Mouse (Mus musculus) embryonic facial prominence, embryonic 14.5 days (tissue): ENCODE measurements around the gene 1700020D05Rik. TPM values are rescaled to one million over a fixed set of nuclear protein-coding genes. Genes with fewer than 3 reads are reported as not detected.

Source experiments
- ATAC-seq: fragments of 200-750 bp; cut with Nextera tagmentation; 2 replicates; pipeline ENCODE4 v1.8.0; 2017; ENCODE audit warnings: low read depth, moderate number of reproducible peaks, moderate TSS enrichment
- DNase-seq: peaks from one replicate; pipeline ENCODE4 v3.0.0-alpha.2; 2015; ENCODE audit warnings: low spot score
- H3K27ac ChIP-seq: fragments of 300-500 bp; sonication (generic); replicated peaks from 2 replicates; pipeline ENCODE4 v1.5.1; 2014; ENCODE audit warnings: low read depth, mild to moderate bottlenecking, low read length, moderate library complexity
- H3K27me3 ChIP-seq: fragments of 300-500 bp; sonication (generic); replicated peaks from 2 replicates; pipeline ENCODE4 v1.6.1; 2014; ENCODE audit warnings: low read length; ENCODE audit not compliant: control insufficient read depth, insufficient read depth
- H3K36me3 ChIP-seq: fragments of 300-500 bp; sonication (generic); 2 replicates; pipeline ENCODE4 v1.6.1; 2014; ENCODE audit warnings: low read length, mixed read lengths; ENCODE audit not compliant: control insufficient read depth, insufficient read depth
- H3K4me1 ChIP-seq: fragments of 300-500 bp; sonication (generic); 2 replicates; pipeline ENCODE4 v1.6.1; 2014; ENCODE audit warnings: antibody characterized with exemption, low read length; ENCODE audit not compliant: control insufficient read depth, insufficient read depth
- H3K4me2 ChIP-seq: fragments of 300-500 bp; sonication (generic); 2 replicates; pipeline ENCODE4 v1.6.1; 2014; ENCODE audit warnings: low read depth, mild to moderate bottlenecking, low read length, moderate library complexity, mixed read lengths
- H3K4me3 ChIP-seq: fragments of 300-500 bp; sonication (generic); 2 replicates; pipeline ENCODE4 v1.5.1; 2014; ENCODE audit warnings: low read depth, mild to moderate bottlenecking, low read length
- H3K9ac ChIP-seq: fragments of 300-500 bp; sonication (generic); 2 replicates; pipeline ENCODE4 v1.6.1; 2014; ENCODE audit warnings: low read depth, mild to moderate bottlenecking, low read length, moderate library complexity, mixed read lengths
- H3K9me3 ChIP-seq: fragments of 300-500 bp; sonication (generic); 2 replicates; pipeline ENCODE4 v1.6.1; 2016; ENCODE audit warnings: low read length; ENCODE audit not compliant: control insufficient read depth
- WGBS: fragments of 180-500 bp; shearing (Covaris S2); extraction: QIAGEN DNeasy Blood & Tissue Kit; methylation state at CpG from one replicate; pipeline ENCODE4 v1.1.7; 2014; 5-methylcytosine and 5-hydroxymethylcytosine counted together
- polyA plus RNA-seq: library from polyadenylated mRNA; unstranded; fragments of >200 nt; fragmentation: Nextera tagmentation; extraction: Ambion mirVana; gene quantifications from 2 replicates; pipeline ENCODE4 v1.2.1, GENCODE M21; 2014

Gene 1700020D05Rik
- polyA plus RNA-seq, 1 experiment from 2014 or later, result not detected

DNA sequence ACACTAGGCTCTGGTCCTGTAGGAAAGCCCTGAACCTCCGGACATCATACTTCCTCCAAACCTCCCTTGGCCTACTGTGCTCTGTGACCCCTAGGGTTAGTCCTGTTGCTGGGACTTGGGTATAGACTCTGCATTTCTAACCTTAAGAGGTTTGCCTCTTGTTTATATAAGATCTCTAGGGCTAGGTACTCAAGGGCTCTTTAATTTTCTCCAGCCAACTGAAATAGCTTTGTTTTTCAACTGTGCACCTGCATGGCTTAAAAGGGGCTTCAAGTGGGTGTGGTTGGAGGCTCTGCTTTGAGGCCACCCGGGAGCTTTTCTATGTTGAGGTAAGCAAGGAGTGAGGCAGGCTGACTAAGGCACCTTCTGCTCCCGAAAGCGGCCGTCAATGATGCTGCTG, 19.1 kb downstream of the 1700020D05Rik start:
- no peaks in the 10 kb centered on the region for H3K27me3 ChIP-seq
- H3K4me2 ChIP-seq, result no peak overlapping the region
- ATAC-seq (no peak), DNase-seq (no peak)
- peaks cover 70% of the 10 kb centered on the region for H3K36me3 ChIP-seq
- H3K9ac ChIP-seq, result no peak overlapping the region
- no peak overlapping the region for H3K27ac ChIP-seq
- H3K4me3 ChIP-seq, result no peak overlapping the region
- H3K4me1 ChIP-seq, result peaks cover 12% of the 10 kb centered on the region
- no peaks in the 10 kb centered on the region for H3K9me3 ChIP-seq
- 89% methylated on average over 5 of the region's 5 CpGs for WGBS

DNA sequence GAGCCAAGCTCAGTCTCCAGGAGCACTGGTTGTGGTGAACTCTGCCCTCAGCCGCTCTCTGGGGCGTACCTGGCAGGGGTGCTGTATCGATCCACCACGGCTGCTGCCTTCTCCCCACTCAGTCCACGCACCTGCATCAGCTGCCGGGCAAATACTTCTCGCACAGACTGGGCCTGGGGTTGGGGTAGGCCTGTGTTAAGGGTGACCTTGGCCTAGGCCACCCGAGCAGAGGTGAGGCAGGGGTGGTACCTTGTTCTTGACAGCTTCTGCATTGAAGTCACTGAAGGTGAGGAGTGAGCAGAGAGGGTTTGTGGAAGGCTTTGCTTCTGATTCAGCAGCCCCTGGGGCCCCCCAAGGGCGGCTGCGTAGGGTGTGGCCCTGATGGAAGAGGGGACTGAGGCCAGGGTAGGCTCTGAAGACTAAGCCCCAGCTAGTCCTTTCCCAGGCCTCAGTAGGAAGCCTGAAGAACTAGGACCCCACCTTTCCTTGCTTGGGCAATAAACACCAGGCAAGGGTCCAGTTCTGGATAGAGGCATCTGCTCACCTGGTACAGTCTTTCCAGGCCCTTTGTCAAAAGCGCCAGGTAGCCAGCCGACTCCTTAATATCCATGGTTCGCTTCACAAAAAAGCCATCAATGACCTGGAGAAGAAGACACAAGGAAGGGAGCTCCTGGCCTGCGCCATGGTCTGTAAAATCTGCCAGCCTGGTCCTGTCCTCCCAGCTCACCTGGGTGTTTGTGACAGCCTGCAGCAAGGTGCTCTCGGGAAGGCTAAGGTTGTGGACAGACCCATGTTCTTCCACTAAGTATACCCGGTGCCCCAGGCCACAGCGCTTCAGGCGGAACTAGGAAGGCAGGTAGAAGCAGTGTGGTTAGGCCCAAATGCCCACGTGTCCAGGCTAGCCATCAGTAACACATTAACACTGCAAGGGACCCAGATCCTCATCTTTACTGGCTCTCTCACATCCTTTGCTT, 19.9 kb downstream of the 1700020D05Rik start:
- peaks cover 12% of the 10 kb centered on the region for H3K4me1 ChIP-seq
- 90% methylated on average over 19 of the region's 19 CpGs for WGBS
- no peak for DNase-seq
- H3K27ac ChIP-seq, result no peak overlapping the region
- no peak overlapping the region for H3K9ac ChIP-seq
- H3K4me3 ChIP-seq, result no peak overlapping the region
- no peak for ATAC-seq
- peaks cover 78% of the 10 kb centered on the region for H3K36me3 ChIP-seq
- no peak overlapping the region for H3K4me2 ChIP-seq
- no peaks in the 10 kb centered on the region for H3K9me3 ChIP-seq
- H3K27me3 ChIP-seq, result no peaks in the 10 kb centered on the region

DNA sequence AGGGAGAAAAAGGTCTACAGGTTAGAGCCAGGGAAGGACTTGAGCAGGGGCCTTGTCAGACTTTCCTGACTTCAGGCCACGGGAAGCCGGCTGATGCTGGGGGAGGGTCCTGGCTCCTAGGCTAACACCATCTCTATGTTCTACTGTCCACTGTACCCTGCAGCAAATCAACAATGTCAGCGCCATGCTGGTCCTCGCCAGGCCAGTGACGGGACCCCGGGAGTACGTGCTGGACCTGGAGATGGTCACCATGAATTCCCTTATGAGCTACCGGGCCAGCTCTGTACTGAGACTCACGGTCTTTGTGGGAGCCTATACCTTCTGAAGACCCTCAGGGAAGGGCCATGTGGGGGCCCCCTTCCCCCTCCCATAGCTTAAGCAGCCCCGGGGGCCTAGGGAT, 22.2 kb downstream of the 1700020D05Rik start:
- H3K9ac ChIP-seq, result no peak overlapping the region
- H3K4me2 ChIP-seq, result no peak overlapping the region
- H3K27me3 ChIP-seq, result no peaks in the 10 kb centered on the region
- no peak overlapping the region for H3K27ac ChIP-seq
- peaks cover under 1% of the 10 kb centered on the region; the same call in 1 of the 2 replicates for H3K4me1 ChIP-seq
- no peaks in the 10 kb centered on the region for H3K9me3 ChIP-seq
- 90% methylated on average over 10 of the region's 10 CpGs for WGBS
- DNase-seq (no peak), ATAC-seq (no peak)
- H3K4me3 ChIP-seq, result no peak overlapping the region
- H3K36me3 ChIP-seq, result peaks cover 98% of the 10 kb centered on the region

DNA sequence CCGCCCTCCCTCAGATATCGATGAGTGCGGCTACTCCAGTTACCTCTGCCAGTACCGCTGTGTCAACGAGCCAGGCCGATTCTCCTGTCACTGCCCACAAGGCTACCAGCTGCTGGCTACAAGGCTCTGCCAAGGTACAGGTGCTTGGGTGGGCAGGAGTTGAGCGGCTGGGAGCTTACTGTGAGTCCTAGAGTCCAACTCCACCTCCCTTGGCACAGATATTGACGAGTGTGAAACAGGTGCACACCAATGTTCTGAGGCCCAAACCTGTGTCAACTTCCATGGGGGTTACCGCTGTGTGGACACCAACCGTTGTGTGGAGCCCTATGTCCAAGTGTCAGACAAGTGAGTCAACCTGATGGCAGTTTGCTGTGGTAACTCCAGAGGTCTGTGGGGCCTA, 23.6 kb downstream of the 1700020D05Rik start:
- Histone ChIP-seq H3K27ac (no peak overlapping the region), H3K4me2 (no peak overlapping the region), H3K9ac (no peak overlapping the region), H3K9me3 (no peaks in the 10 kb centered on the region), H3K4me3 (no peak overlapping the region), H3K27me3 (no peaks in the 10 kb centered on the region), H3K36me3 (peaks cover 88% of the 10 kb centered on the region), H3K4me1 (peaks cover 6% of the 10 kb centered on the region; the same call in 1 of the 2 replicates)
- WGBS, result 88% methylated on average over 10 of the region's 10 CpGs
- no peak for ATAC-seq
- no peak for DNase-seq

DNA sequence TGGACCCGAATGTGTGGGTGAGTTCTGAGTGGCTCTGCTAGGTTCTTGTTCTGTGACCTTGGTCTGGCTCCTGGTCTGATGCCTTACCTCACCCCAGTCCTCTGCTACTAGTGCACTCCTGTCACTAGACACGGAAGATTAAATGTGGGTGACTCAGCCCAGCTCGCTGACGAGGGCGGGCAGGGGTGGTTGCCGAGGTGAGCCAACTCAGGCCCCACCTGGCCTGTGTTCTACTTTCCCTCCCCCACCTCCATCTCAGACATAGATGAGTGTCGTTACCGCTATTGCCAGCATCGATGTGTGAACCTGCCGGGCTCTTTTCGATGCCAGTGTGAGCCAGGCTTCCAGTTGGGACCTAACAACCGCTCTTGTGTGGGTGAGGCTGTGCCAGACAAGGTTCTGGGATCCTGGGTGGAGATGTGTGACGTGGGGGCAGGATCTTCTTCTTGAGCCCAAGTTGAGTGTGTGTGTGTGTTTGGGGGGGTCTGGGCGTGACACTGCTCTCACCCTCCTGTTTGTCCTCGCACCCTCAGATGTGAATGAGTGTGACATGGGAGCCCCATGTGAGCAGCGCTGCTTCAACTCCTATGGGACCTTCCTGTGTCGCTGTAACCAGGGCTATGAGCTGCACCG, 25.8 kb downstream of the 1700020D05Rik start:
- 90% methylated on average over 18 of the region's 18 CpGs for WGBS
- Histone ChIP-seq H3K4me3 (no peak overlapping the region), H3K4me2 (no peak overlapping the region), H3K4me1 (peaks cover 10% of the 10 kb centered on the region), H3K36me3 (peaks cover 66% of the 10 kb centered on the region), H3K9ac (no peak overlapping the region), H3K27ac (no peak overlapping the region), H3K9me3 (no peaks in the 10 kb centered on the region), H3K27me3 (no peaks in the 10 kb centered on the region)
- DNase-seq (no peak), ATAC-seq (no peak)

DNA sequence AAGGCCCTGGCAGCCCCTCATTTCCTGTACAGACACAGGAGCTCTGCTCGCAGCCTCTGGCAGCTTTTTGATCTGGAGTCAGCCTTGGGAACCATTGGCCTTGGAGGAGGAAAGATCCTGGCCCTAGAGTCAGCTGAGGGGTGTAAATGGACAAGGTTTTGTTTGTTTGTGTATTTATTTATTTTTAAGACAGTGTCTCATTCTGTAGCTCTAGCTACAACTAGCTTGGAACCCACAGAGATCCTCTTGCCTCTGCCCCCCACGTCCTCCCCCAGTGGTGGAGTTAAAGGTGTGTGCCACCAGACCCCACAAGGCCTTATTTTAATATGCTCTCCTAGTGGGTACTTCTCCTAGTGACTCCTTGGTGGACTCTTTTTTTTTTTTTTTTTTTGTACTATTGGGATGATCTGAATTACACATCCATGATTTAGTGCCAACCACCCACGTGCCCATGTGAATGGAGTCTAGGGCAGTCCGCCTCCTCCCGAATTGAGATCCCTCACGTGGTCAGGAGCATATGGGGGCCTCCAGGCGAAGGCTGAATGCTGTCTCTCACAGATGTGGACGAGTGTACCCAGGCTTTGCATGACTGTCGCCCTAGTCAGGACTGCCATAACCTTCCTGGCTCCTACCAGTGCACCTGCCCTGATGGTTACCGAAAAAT, 26.5 kb downstream of the 1700020D05Rik start:
- H3K9ac ChIP-seq, result no peak overlapping the region
- H3K36me3 ChIP-seq, result peaks cover 59% of the 10 kb centered on the region
- ATAC-seq (no peak), DNase-seq (no peak)
- H3K4me3 ChIP-seq, result no peak overlapping the region
- H3K27ac ChIP-seq, result no peak overlapping the region
- H3K4me1 ChIP-seq, result peaks cover 10% of the 10 kb centered on the region
- H3K4me2 ChIP-seq, result no peak overlapping the region
- H3K27me3 ChIP-seq, result no peaks in the 10 kb centered on the region
- no peaks in the 10 kb centered on the region for H3K9me3 ChIP-seq
- WGBS, result 86% methylated on average over 10 of the region's 10 CpGs

DNA sequence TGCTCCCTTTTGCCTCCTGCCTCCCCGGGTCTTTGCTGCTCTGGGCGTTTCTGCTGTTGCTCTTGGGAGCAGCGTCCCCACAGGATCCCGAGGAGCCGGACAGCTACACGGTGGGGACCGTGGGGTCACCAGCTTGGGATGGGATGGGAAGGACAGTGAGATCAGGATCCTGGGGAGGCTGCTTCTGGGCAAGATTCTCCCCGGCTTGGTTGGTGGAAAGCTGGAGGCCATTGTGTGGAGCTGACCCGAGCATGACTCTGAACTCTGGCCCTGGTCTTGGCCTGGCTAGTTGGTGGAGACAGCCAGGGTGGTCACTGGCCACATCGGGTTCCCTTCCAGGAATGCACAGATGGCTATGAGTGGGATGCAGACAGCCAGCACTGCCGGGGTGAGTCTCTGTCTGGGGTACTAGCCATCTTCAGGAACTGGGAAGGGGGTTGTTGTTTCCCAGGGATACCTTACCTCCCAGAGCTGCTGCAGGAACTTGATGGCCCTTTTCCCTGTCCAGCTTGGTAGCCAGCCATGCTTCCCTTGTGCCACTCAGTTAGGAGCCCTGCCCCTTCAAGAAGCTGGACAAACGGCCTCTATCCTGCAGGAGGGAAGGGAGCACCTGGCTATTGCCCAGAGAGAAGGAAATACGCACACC, 28.4 kb downstream of the 1700020D05Rik start:
- Histone ChIP-seq H3K27ac (peak overlapping the region; percentile 85), H3K27me3 (no peaks in the 10 kb centered on the region), H3K4me3 (peak overlapping the region; percentile 73), H3K4me2 (peak overlapping the region; percentile 82), H3K9me3 (no peaks in the 10 kb centered on the region), H3K36me3 (peaks cover 40% of the 10 kb centered on the region), H3K4me1 (peaks cover 10% of the 10 kb centered on the region), H3K9ac (peak overlapping the region; percentile 87)
- DNase-seq (no peak), ATAC-seq (no peak)
- WGBS, result 15% methylated on average over 13 of the region's 13 CpGs
